Mouse (Mus musculus): ENCODE data around the gene Tmem135. TPM values are rescaled to one million over a fixed set of nuclear protein-coding genes. Genes with fewer than 3 reads are reported as not detected.
"Not testable (repeated sequence)": the region's sequence is repeated elsewhere in the genome, so short reads cannot be mapped to it uniquely, and the experiment has no call there.

Gene Tmem135
- polyA plus RNA-seq, 1 experiment from 2014 or later, result 15.1 TPM

- Histone ChIP-seq H3K9me3 (ENCODE audit: control insufficient read depth, low read length) (no peaks in the 10 kb centered on the region), H3K27ac (ENCODE audit: low read depth, low read length) (no peak overlapping the region), H3K27me3 (ENCODE audit: control insufficient read depth, insufficient read depth, low read length) (no peaks in the 10 kb centered on the region), H3K4me2 (no peak overlapping the region), H3K9ac (ENCODE audit: low read length) (no peak overlapping the region), H3K4me1 (ENCODE audit: control insufficient read depth, insufficient read depth, low read length) (no peaks in the 10 kb centered on the region), H3K36me3 (ENCODE audit: control insufficient read depth, insufficient read depth, low read length) (no peaks in the 10 kb centered on the region), H3K4me3 (ENCODE audit: low read depth, low read length) (no peak overlapping the region)
- DNase-seq (ENCODE audit: low spot score, missing footprints) (no peak), ATAC-seq (ENCODE audit: low FRiP score) (no peak)
- 90% methylated on average over 1 of the region's 1 CpGs for WGBS
Observed at GRCm38 (mm10) chr7:89329896-89330295, 74.1 kb downstream of the Tmem135 start.

GRCm38 (mm10) chr7:89327731-89328130 lies 76.3 kb downstream of the Tmem135 start:
- Histone ChIP-seq H3K9ac (ENCODE audit: low read length) (no peak overlapping the region), H3K27me3 (ENCODE audit: control insufficient read depth, insufficient read depth, low read length) (no peaks in the 10 kb centered on the region), H3K4me3 (ENCODE audit: low read depth, low read length) (no peak overlapping the region), H3K27ac (ENCODE audit: low read depth, low read length) (no peak overlapping the region), H3K36me3 (ENCODE audit: control insufficient read depth, insufficient read depth, low read length) (no peaks in the 10 kb centered on the region), H3K9me3 (ENCODE audit: control insufficient read depth, low read length) (no peaks in the 10 kb centered on the region), H3K4me1 (ENCODE audit: control insufficient read depth, insufficient read depth, low read length) (no peaks in the 10 kb centered on the region), H3K4me2 (no peak overlapping the region)
- no peak for ATAC-seq (ENCODE audit: low FRiP score)
- WGBS, result 93% methylated on average over 5 of the region's 5 CpGs
- DNase-seq (ENCODE audit: low spot score, missing footprints), result no peak

GRCm38 (mm10) chr7:89326761-89327160 lies 77.3 kb downstream of the Tmem135 start:
- WGBS, result 84% methylated on average over 4 of the region's 4 CpGs
- no peak overlapping the region for H3K9ac ChIP-seq (ENCODE audit: low read length)
- no peaks in the 10 kb centered on the region for H3K36me3 ChIP-seq (ENCODE audit: control insufficient read depth, insufficient read depth, low read length)
- H3K27ac ChIP-seq (ENCODE audit: low read depth, low read length), result no peak overlapping the region
- no peak overlapping the region for H3K4me3 ChIP-seq (ENCODE audit: low read depth, low read length)
- no peaks in the 10 kb centered on the region for H3K4me1 ChIP-seq (ENCODE audit: control insufficient read depth, insufficient read depth, low read length)
- ATAC-seq (ENCODE audit: low FRiP score), result no peak
- no peak for DNase-seq (ENCODE audit: low spot score, missing footprints)
- H3K9me3 ChIP-seq (ENCODE audit: control insufficient read depth, low read length), result no peaks in the 10 kb centered on the region
- no peaks in the 10 kb centered on the region for H3K27me3 ChIP-seq (ENCODE audit: control insufficient read depth, insufficient read depth, low read length)
- H3K4me2 ChIP-seq, result no peak overlapping the region

- Histone ChIP-seq H3K27me3 (ENCODE audit: control insufficient read depth, insufficient read depth, low read length) (no peaks in the 10 kb centered on the region), H3K4me3 (ENCODE audit: low read depth, low read length) (no peak overlapping the region), H3K4me2 (no peak overlapping the region), H3K9me3 (ENCODE audit: control insufficient read depth, low read length) (no peaks in the 10 kb centered on the region), H3K4me1 (ENCODE audit: control insufficient read depth, insufficient read depth, low read length) (no peaks in the 10 kb centered on the region), H3K36me3 (ENCODE audit: control insufficient read depth, insufficient read depth, low read length) (no peaks in the 10 kb centered on the region), H3K27ac (ENCODE audit: low read depth, low read length) (no peak overlapping the region), H3K9ac (ENCODE audit: low read length) (no peak overlapping the region)
- DNase-seq (ENCODE audit: low spot score, missing footprints) (no peak), ATAC-seq (ENCODE audit: low FRiP score) (no peak)
- 89% methylated on average over 5 of the region's 5 CpGs for WGBS
Observed at GRCm38 (mm10) chr7:89326202-89326601, 77.8 kb downstream of the Tmem135 start.

GRCm38 (mm10) chr7:89322741-89323140 lies 81.3 kb downstream of the Tmem135 start:
- H3K9me3 ChIP-seq (ENCODE audit: control insufficient read depth, low read length); H3K36me3 ChIP-seq (ENCODE audit: control insufficient read depth, insufficient read depth, low read length); DNase-seq (ENCODE audit: low spot score, missing footprints); H3K9ac ChIP-seq (ENCODE audit: low read length); H3K27me3 ChIP-seq (ENCODE audit: control insufficient read depth, insufficient read depth, low read length); H3K4me2 ChIP-seq; H3K4me3 ChIP-seq (ENCODE audit: low read depth, low read length); H3K27ac ChIP-seq (ENCODE audit: low read depth, low read length); ATAC-seq (ENCODE audit: low FRiP score); H3K4me1 ChIP-seq (ENCODE audit: control insufficient read depth, insufficient read depth, low read length): not testable (repeated sequence)
- WGBS, result 78% methylated on average over 4 of the region's 4 CpGs

- H3K4me1 ChIP-seq (ENCODE audit: control insufficient read depth, insufficient read depth, low read length), result no peaks in the 10 kb centered on the region
- WGBS, result 73% methylated on average over 1 of the region's 1 CpGs
- no peak overlapping the region for H3K4me3 ChIP-seq (ENCODE audit: low read depth, low read length)
- no peak for ATAC-seq (ENCODE audit: low FRiP score)
- DNase-seq (ENCODE audit: low spot score, missing footprints), result no peak
- H3K27me3 ChIP-seq (ENCODE audit: control insufficient read depth, insufficient read depth, low read length), result no peaks in the 10 kb centered on the region
- H3K36me3 ChIP-seq (ENCODE audit: control insufficient read depth, insufficient read depth, low read length), result no peaks in the 10 kb centered on the region
- no peak overlapping the region for H3K4me2 ChIP-seq
- no peak overlapping the region for H3K9ac ChIP-seq (ENCODE audit: low read length)
- no peak overlapping the region for H3K27ac ChIP-seq (ENCODE audit: low read depth, low read length)
- no peaks in the 10 kb centered on the region for H3K9me3 ChIP-seq (ENCODE audit: control insufficient read depth, low read length)
Observed at GRCm38 (mm10) chr7:89319351-89319750, 84.7 kb downstream of the Tmem135 start.

- not testable (repeated sequence) for H3K4me3 ChIP-seq (ENCODE audit: low read depth, low read length); DNase-seq (ENCODE audit: low spot score, missing footprints); H3K9me3 ChIP-seq (ENCODE audit: control insufficient read depth, low read length); H3K27ac ChIP-seq (ENCODE audit: low read depth, low read length); H3K36me3 ChIP-seq (ENCODE audit: control insufficient read depth, insufficient read depth, low read length); H3K27me3 ChIP-seq (ENCODE audit: control insufficient read depth, insufficient read depth, low read length); H3K9ac ChIP-seq (ENCODE audit: low read length); ATAC-seq (ENCODE audit: low FRiP score); H3K4me1 ChIP-seq (ENCODE audit: control insufficient read depth, insufficient read depth, low read length); H3K4me2 ChIP-seq
- WGBS, result 83% methylated on average over 1 of the region's 1 CpGs
Observed at GRCm38 (mm10) chr7:89317088-89317487, 86.9 kb downstream of the Tmem135 start.

GRCm38 (mm10) chr7:89316112-89316511 lies 87.9 kb downstream of the Tmem135 start:
- H3K27ac ChIP-seq (ENCODE audit: low read depth, low read length), result no peak overlapping the region
- no peak for DNase-seq (ENCODE audit: low spot score, missing footprints)
- no peak overlapping the region for H3K9ac ChIP-seq (ENCODE audit: low read length)
- no peaks in the 10 kb centered on the region for H3K36me3 ChIP-seq (ENCODE audit: control insufficient read depth, insufficient read depth, low read length)
- WGBS, result 88% methylated on average over 3 of the region's 3 CpGs
- H3K4me3 ChIP-seq (ENCODE audit: low read depth, low read length), result no peak overlapping the region
- H3K4me2 ChIP-seq, result no peak overlapping the region
- H3K9me3 ChIP-seq (ENCODE audit: control insufficient read depth, low read length), result no peaks in the 10 kb centered on the region; the same call in 1 of the 2 replicates
- no peaks in the 10 kb centered on the region for H3K27me3 ChIP-seq (ENCODE audit: control insufficient read depth, insufficient read depth, low read length)
- ATAC-seq (ENCODE audit: low FRiP score), result no peak
- H3K4me1 ChIP-seq (ENCODE audit: control insufficient read depth, insufficient read depth, low read length), result no peaks in the 10 kb centered on the region

- WGBS, result 88% methylated on average over 1 of the region's 1 CpGs
- no peak for ATAC-seq (ENCODE audit: low FRiP score)
- no peak overlapping the region for H3K27ac ChIP-seq (ENCODE audit: low read depth, low read length)
Observed at GRCm38 (mm10) chr7:89311555-89311954, 92.5 kb downstream of the Tmem135 start.

GRCm38 (mm10) chr7:89308926-89309325 lies 95.1 kb downstream of the Tmem135 start:
- WGBS, result 75% methylated on average over 3 of the region's 3 CpGs

More at GRCm38 (mm10) chr7:89311555-89311954, 92.5 kb downstream of the Tmem135 start:
- Histone ChIP-seq H3K4me1 (ENCODE audit: control insufficient read depth, insufficient read depth, low read length) (no peaks in the 10 kb centered on the region), H3K4me3 (ENCODE audit: low read depth, low read length) (no peak overlapping the region), H3K4me2 (no peak overlapping the region), H3K9me3 (ENCODE audit: control insufficient read depth, low read length) (no peaks in the 10 kb centered on the region; the same call in 1 of the 2 replicates), H3K9ac (ENCODE audit: low read length) (no peak overlapping the region), H3K36me3 (ENCODE audit: control insufficient read depth, insufficient read depth, low read length) (no peaks in the 10 kb centered on the region), H3K27me3 (ENCODE audit: control insufficient read depth, insufficient read depth, low read length) (no peaks in the 10 kb centered on the region)
- DNase-seq (ENCODE audit: low spot score, missing footprints), result no peak

More at GRCm38 (mm10) chr7:89308926-89309325, 95.1 kb downstream of the Tmem135 start:
- H3K36me3 ChIP-seq (ENCODE audit: control insufficient read depth, insufficient read depth, low read length), result no peaks in the 10 kb centered on the region
- DNase-seq (ENCODE audit: low spot score, missing footprints), result no peak
- H3K27ac ChIP-seq (ENCODE audit: low read depth, low read length), result no peak overlapping the region
- no peak for ATAC-seq (ENCODE audit: low FRiP score)
- H3K27me3 ChIP-seq (ENCODE audit: control insufficient read depth, insufficient read depth, low read length), result no peaks in the 10 kb centered on the region
- H3K4me1 ChIP-seq (ENCODE audit: control insufficient read depth, insufficient read depth, low read length), result no peaks in the 10 kb centered on the region
- H3K9ac ChIP-seq (ENCODE audit: low read length), result no peak overlapping the region
- no peak overlapping the region for H3K4me3 ChIP-seq (ENCODE audit: low read depth, low read length)
- no peak overlapping the region for H3K4me2 ChIP-seq
- H3K9me3 ChIP-seq (ENCODE audit: control insufficient read depth, low read length), result no peaks in the 10 kb centered on the region; the same call in 1 of the 2 replicates
